Mouse (Mus musculus) heart, adult 2 months (tissue): ENCODE data around the gene Gnptab. TPM values are rescaled to one million over a fixed set of nuclear protein-coding genes. Genes with fewer than 3 reads are reported as not detected.
"Not testable (repeated sequence)": the region's sequence is repeated elsewhere in the genome, so short reads cannot be mapped to it uniquely, and the experiment has no call there.

Experiments
- DNase-seq, 2 experiments: peaks; one replicate each; pipeline ENCODE4 v3.0.0; 2021
- H3K27ac ChIP-seq: fragments of 200-600 bp; 2 replicates; pipeline ENCODE4 v1.8.1; 2022
- H3K27me3 ChIP-seq: fragments of 200-500 bp; 2 replicates; pipeline ENCODE4 v1.6.1; 2012; ENCODE audit warnings: mild to moderate bottlenecking, low read length, inconsistent platforms, mixed read lengths; ENCODE audit not compliant: control insufficient read depth, insufficient read depth
- H3K36me3 ChIP-seq: fragments of 200-500 bp; 2 replicates; pipeline ENCODE4 v1.6.1; 2012; ENCODE audit warnings: low read length, inconsistent platforms; ENCODE audit not compliant: control insufficient read depth, insufficient read depth
- H3K4me1 ChIP-seq: fragments of 200-500 bp; 2 replicates; pipeline ENCODE4 v1.6.1; 2011; ENCODE audit warnings: low read length; ENCODE audit not compliant: control insufficient read depth, insufficient read depth
- H3K4me3 ChIP-seq: fragments of 200-600 bp; 2 replicates; pipeline ENCODE4 v1.8.1; 2022
- H3K79me2 ChIP-seq: fragments of 200-500 bp; replicated peaks from 2 replicates; pipeline ENCODE4 v1.6.1; 2012; ENCODE audit warnings: mild to moderate bottlenecking, inconsistent platforms, low read length, moderate library complexity, mixed read lengths; ENCODE audit not compliant: control insufficient read depth, insufficient read depth
- H3K9ac ChIP-seq: fragments of 200-500 bp; 2 replicates; pipeline ENCODE4 v1.6.1; 2012; ENCODE audit warnings: low read depth, mild to moderate bottlenecking, control low read depth, inconsistent platforms, low read length, mixed read lengths
- CTCF ChIP-seq: fragments of 200-600 bp; IDR thresholded peaks from 2 replicates; pipeline ENCODE4 v1.8.1; 2022; ENCODE audit warnings: antibody characterized with exemption, mild to moderate bottlenecking, moderate library complexity
- EP300 ChIP-seq: fragments of 200-500 bp; IDR thresholded peaks from 2 replicates; pipeline ENCODE4 v1.6.1; 2011; ENCODE audit warnings: low read depth, low read length, control low read depth; ENCODE audit not compliant: insufficient read depth
- POLR2A ChIP-seq: fragments of 200-500 bp; IDR thresholded peaks from 2 replicates; pipeline ENCODE4 v1.6.1; 2011; ENCODE audit warnings: mild to moderate bottlenecking, low read depth, low read length, control low read depth; ENCODE audit not compliant: insufficient read depth
- WGBS: fragments of 180-500 bp; shearing (Covaris S2); methylation state at CpG from one replicate; pipeline ENCODE4 v1.1.7; 2018; 5-methylcytosine and 5-hydroxymethylcytosine counted together
- intact Hi-C: fragments of 180-260 bp; cut with DNase I; formaldehyde crosslinking; loops from one replicate; pipeline ENCODE4 v1.15.1; 2025
- polyA plus RNA-seq: library from polyadenylated mRNA; depleted of rRNA; stranded (reverse); fragments of >200 nt; gene quantifications from 2 replicates; pipeline ENCODE4 v1.2.3, GENCODE M21; 2012
- total RNA-seq, 2 experiments: library from RNA; stranded (reverse); gene quantifications; 2 replicates each; pipeline ENCODE4 v1.2.3; 2021

Gene Gnptab
- total and polyA plus RNA-seq, 3 experiments: 11.7 to 27.6 (median 24.3) TPM

DNA sequence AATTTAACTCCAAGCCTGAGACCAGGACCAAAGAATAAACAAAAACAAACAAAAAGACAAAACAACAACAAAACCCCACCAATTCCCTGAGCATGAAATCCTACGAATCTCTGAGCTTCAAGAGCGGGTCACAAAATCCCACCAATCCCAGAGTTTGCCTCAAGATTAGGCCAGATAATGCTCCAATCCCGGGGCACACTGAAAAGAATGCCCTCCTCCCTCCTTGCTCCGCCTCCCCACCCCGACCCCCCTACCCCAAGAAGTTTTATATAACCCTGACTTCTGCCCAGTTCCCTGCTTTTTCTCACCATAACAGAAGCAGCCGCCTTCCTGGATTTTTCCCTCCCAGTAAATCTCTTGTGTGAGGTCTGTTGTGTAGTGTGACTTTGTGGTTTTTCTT lies 78.9 kb downstream of the Gnptab start:
- no peaks in the 10 kb centered on the region for H3K36me3 ChIP-seq
- H3K4me1 ChIP-seq: no peaks in the 10 kb centered on the region
- no peak for DNase-seq
- TF ChIP-seq EP300 (no peak), CTCF (no peak), POLR2A (no peak)
- intact Hi-C loops: loop anchor here (10.0 kb wide), 1 partner anchor 207 kb away; no protein-coding TSS in a partner anchor
- H3K27me3 ChIP-seq: no peaks in the 10 kb centered on the region
- 41% methylated on average over 6 of the region's 6 CpGs for WGBS
- H3K4me3 ChIP-seq: no peak overlapping the region
- no peaks in the 10 kb centered on the region for H3K79me2 ChIP-seq
- H3K9ac ChIP-seq: no peak overlapping the region
- H3K27ac ChIP-seq: no peak overlapping the region

DNA sequence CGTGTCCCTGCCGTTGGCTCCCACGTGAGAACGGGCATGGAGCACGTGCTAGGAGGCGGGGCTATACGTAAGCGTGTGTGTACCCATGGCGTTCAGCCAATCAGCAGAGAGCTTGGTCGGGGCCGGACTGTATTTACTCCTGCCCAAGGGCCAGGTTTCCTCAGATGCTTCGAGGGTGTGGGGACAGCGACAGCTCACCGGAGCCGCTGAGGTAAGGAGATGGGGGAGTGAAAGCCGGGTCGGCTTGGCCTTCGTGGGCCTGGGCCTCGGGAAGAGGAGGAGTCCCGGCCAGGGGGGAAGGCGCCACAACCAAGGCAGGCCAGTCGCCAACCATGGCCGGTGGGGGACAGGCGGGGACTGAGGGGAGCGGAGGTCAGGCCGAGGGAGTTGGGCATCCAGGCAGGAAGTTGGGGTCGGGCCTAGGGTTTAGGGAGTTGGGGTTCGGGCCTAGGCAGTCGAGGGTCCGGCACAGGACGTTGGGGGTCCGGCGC lies 80.6 kb downstream of the Gnptab start, which contains the start of gene Sycp3:
TSS of gene Sycp3 (plus strand) at position 68 of the 491 bp plus-strand sequence.
- WGBS: 79% methylated on average over 33 of the region's 33 CpGs
- Histone ChIP-seq H3K27ac (no peak within 1 kb of the TSS), H3K4me3 (no peak within 1 kb of the TSS), H3K4me1 (no peaks in the 10 kb centered on the region), H3K9ac (no peak within 1 kb of the TSS), H3K27me3 (no peaks in the 10 kb centered on the region), H3K79me2 (no peaks in the 10 kb centered on the region), H3K36me3 (no peaks in the 10 kb centered on the region)
- intact Hi-C loops: loop anchor here (10.0 kb wide), 1 partner anchor 205 kb away; no protein-coding TSS in a partner anchor
- DNase-seq: no peak
- TF ChIP-seq CTCF: no peak
- no peak for TF ChIP-seq POLR2A
- TF ChIP-seq EP300: no peak

DNA sequence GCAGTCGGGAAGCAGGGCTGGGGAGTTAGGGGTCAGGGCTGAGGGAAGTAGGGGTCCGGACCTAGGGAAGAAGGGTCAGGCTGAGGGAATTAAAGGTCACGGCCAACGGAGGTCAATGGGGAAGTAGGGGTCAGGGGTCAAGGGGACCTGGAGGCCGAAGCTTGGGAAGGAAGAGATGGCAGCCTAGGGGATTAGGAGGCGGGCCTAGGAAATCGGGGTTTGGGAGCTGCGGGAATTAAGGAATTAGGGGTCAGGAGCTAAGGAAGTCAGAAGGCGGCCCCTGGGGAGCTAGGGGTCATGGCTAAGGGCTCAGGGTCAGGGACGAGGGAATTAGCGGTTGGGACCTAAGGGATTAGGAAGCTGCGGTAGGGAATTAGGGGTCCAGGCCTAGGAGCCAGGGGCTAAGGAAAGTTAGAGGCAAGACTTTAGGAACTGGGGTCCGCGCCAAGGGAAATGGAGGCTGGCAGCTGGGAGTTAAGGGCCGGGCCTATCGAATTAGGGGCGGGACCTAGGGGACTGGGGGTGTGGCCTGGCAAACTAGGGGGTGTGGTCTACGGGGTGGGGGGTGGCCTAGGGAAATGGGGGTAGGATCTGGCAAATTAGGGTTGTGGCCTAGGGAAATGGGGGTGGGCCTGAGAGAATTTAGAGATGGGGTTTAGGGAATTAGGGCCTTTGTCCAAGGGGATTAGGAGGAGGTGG lies 81.3 kb downstream of the Gnptab start:
- DNase-seq: no peak
- intact Hi-C loops: no loop called here
- H3K79me2 ChIP-seq: no peaks in the 10 kb centered on the region
- TF ChIP-seq EP300 (no peak), CTCF (no peak), POLR2A (no peak)
- H3K9ac ChIP-seq: no peak overlapping the region
- H3K36me3 ChIP-seq: no peaks in the 10 kb centered on the region
- no peak overlapping the region for H3K27ac ChIP-seq
- 67% methylated on average over 18 of the region's 18 CpGs for WGBS
- H3K27me3 ChIP-seq: no peaks in the 10 kb centered on the region
- H3K4me3 ChIP-seq: no peak overlapping the region
- H3K4me1 ChIP-seq: no peaks in the 10 kb centered on the region

DNA sequence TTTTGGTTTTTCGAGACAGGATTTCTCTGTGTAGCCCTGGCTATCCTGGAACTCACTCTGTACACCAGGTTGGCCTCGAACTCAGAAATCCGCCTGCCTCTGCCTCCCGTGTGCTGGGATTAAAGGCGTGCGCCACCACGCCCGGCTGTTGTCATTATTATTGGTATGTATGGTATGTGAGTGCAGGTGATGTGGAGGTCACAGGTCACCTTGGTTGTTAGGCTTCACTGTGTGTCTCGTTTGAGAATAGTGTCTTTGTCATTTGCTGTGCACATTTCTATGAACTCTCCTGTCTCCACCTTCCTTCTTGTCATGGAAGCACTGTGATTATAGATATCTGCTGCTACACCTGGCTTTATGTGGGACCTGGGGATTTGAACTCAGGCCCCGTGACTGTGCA lies 103.9 kb downstream of the Gnptab start:
- H3K27ac ChIP-seq, H3K36me3 ChIP-seq, H3K27me3 ChIP-seq, H3K4me1 ChIP-seq, intact Hi-C loops, H3K79me2 ChIP-seq, H3K9ac ChIP-seq, H3K4me3 ChIP-seq, DNase-seq: not testable (repeated sequence)
- 90% methylated on average over 10 of the region's 10 CpGs for WGBS

DNA sequence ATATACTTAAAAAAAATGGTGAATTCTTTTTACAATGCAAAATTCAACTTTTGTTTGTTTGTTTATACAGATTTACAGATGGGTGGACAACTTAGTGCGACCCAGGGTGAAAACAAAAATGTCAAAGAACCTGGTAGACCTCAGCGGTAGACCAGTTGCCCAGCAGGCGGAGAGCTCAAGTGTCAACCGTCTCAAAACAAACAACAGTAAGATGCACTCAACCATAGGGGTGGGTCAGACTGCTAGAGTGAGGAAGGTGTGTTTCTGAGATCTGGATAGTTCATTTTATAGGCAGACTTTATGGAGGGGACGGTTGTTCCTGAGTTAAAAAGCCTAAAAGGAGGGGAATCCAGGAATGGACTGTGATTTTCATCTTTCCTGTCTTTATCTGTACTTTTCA lies 109.7 kb downstream of the Gnptab start:
- no peak for DNase-seq
- Histone ChIP-seq H3K79me2 (no peaks in the 10 kb centered on the region), H3K4me1 (no peaks in the 10 kb centered on the region), H3K4me3 (no peak overlapping the region), H3K27ac (no peak overlapping the region), H3K9ac (no peak overlapping the region), H3K27me3 (no peaks in the 10 kb centered on the region), H3K36me3 (peaks cover 10% of the 10 kb centered on the region)
- intact Hi-C loops: no loop called here
- TF ChIP-seq EP300 (no peak), CTCF (no peak), POLR2A (no peak)
- WGBS: 92% methylated on average over 5 of the region's 5 CpGs

DNA sequence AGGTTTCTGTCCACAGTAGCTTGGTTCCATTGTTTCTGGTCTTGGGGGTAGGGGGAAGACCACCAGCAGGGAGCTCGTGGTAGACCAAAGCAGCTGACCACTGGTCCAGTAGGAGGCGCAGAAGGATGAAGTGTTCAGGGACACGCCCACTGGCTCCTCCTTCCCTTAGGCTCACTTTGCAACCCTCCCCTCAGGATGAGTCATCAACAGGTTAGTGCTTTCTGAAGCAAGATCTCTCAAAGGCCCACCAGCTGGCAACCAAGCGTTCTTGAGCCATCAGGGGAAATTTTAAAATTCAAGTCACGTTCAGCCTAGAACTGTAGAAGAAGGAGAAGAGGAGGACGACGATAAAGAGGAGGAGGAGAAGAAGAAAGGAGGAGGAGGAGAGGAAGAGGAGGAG lies 112.7 kb downstream of the Gnptab start:
- DNase-seq: no peak
- 65% methylated on average over 7 of the region's 7 CpGs for WGBS

More for the DNA sequence above, 112.7 kb downstream of the Gnptab start:
- intact Hi-C loops: no loop called here
- H3K79me2 ChIP-seq: no peaks in the 10 kb centered on the region
- H3K27me3 ChIP-seq: no peaks in the 10 kb centered on the region
- H3K36me3 ChIP-seq: peaks cover 13% of the 10 kb centered on the region
- no peak for TF ChIP-seq EP300
- no peak for TF ChIP-seq CTCF
- no peak for TF ChIP-seq POLR2A
- no peak overlapping the region for H3K9ac ChIP-seq
- H3K27ac ChIP-seq: no peak overlapping the region
- no peaks in the 10 kb centered on the region for H3K4me1 ChIP-seq
- no peak overlapping the region for H3K4me3 ChIP-seq
